Mouse (Mus musculus): Measurements from ENCODE around the gene Vmn1r231. TPM values are rescaled to one million over a fixed set of nuclear protein-coding genes. Genes with fewer than 3 reads are reported as not detected.
A peak's percentile ranks its signal among the peaks of the same experiment; 100 is the strongest.

Gene Vmn1r231
- total RNA-seq (2012; rRNA removed), result not detected in 2 replicates
- total RNA-seq (2014; rRNA removed), result not detected in 2 replicates
- polyA plus RNA-seq (2012; ENCODE audit: insufficient read length, low read depth), result not detected in 2 replicates

DNA sequence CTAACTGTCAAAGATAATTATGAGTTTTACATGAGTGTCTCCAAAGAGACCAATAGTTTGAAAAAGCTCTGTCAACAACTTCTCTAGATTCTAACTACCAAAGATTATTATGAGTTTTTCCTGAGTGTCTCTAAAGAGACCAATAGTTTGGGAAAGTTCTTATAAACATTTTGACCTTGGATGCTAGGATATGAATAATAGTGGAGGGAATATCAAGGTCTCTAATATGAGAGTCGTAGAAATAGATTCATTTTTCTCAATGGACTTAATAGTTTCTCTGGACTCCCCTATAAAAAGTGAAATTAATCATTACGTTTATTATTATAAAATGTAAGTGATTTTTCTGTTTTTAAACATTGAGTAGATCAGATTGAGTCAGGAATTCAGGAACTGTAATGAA is at the start of gene Vmn1r231:
Gene Vmn1r231 (minus strand): TSS at position 101 of the 400 bp plus-strand sequence.
- H3K4me2 ChIP-seq (ENCODE audit: insufficient read depth, low read depth, poor library complexity, severe bottlenecking), result no peak within 1 kb of the TSS
- no peaks in the 10 kb centered on the region for H3K79me2 ChIP-seq (replicated peaks; ENCODE audit: control insufficient read depth, extremely low read depth, insufficient read depth, poor library complexity, severe bottlenecking)
- dilution Hi-C loops (cut with MboI; ENCODE audit: extremely low pct_ligation_motif_present, extremely low pct_unique_long_range_greater_than_20kb, low sequenced_read_pairs) (no loop called here), in situ Hi-C loops (cut with MboI; ENCODE audit: low pct_ligation_motif_present, low pct_unique_long_range_greater_than_20kb, low sequenced_read_pairs) (no loop called here)
- H3K9me3 ChIP-seq (replicated peaks; ENCODE audit: low read length), result no peaks in the 10 kb centered on the region
- no peaks in the 10 kb centered on the region for H3K36me3 ChIP-seq (replicated peaks in 1 of 2; ENCODE audit: control insufficient read depth in 1 of 2, insufficient read depth in 1 of 2, low read length in 1 of 2)
- TF ChIP-seq MAX (IDR thresholded peaks at IDR 0.05; ENCODE audit: low read length), result no peak
- no peak within 1 kb of the TSS for H3K27ac ChIP-seq (ENCODE audit: insufficient read depth, low read depth)
- no peaks in the 10 kb centered on the region for H3K4me1 ChIP-seq (ENCODE audit: control insufficient read depth in 1 of 2, insufficient read depth in 2 of 2)
- H3K27me3 ChIP-seq (replicated peaks), result no peaks in the 10 kb centered on the region
- H3K4me3 ChIP-seq (replicated peaks in 1 of 3; ENCODE audit: low read depth in 2 of 3, low read length in 2 of 3, poor library complexity in 1 of 3), result no peak within 1 kb of the TSS
- H3K9ac ChIP-seq (ENCODE audit: insufficient read depth, low read depth), result no peak within 1 kb of the TSS
- DNase-seq (ENCODE audit: extremely low read depth), result no peak

DNA sequence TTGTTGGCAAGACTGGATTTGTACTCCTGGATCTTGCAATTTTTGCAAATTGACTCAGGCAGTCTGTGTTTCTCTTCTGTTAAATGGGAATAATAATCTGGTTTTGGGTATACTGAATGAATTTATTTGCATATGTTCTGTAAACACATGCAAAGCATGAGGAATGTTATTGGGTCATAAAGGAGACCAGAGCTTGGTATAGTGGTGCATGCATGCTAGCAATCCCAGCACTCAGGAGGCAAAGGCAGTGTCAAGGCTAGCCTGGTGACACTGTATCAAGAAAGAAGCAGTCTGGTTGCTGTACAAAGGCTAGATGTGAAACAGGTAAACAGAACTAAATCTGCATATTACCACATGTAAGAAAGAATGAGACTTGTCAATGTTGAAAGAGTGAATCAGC is 41.7 kb upstream of the Vmn1r231 start:
- H3K27ac ChIP-seq (ENCODE audit: insufficient read depth, low read depth), result no peak overlapping the region
- no peak for DNase-seq (ENCODE audit: extremely low read depth)
- peaks cover 58% of the 10 kb centered on the region for H3K79me2 ChIP-seq (replicated peaks; ENCODE audit: control insufficient read depth, extremely low read depth, insufficient read depth, poor library complexity, severe bottlenecking)
- peak overlapping the region; percentile 88 for H3K9ac ChIP-seq (ENCODE audit: insufficient read depth, low read depth)
- no peaks in the 10 kb centered on the region for H3K27me3 ChIP-seq (replicated peaks)
- TF ChIP-seq IRF4 (IDR thresholded peaks at IDR 0.05; ENCODE audit: low read depth, low read length), result no peak
- TF ChIP-seq ZMIZ1 (IDR thresholded peaks at IDR 0.05; ENCODE audit: low read depth, low read length), result no peak
- no peak for TF ChIP-seq KAT2A (IDR thresholded peaks at IDR 0.05; ENCODE audit: insufficient replicate concordance, low read length)
- no peak for TF ChIP-seq MXI1 (IDR thresholded peaks at IDR 0.05; ENCODE audit: low read depth, low read length)
- H3K4me1 ChIP-seq (ENCODE audit: control insufficient read depth in 1 of 2, insufficient read depth in 2 of 2), result peaks cover 10 to 37% of the 10 kb centered on the region in 2 experiments
- in situ Hi-C loops (cut with MboI; ENCODE audit: low pct_ligation_motif_present, low pct_unique_long_range_greater_than_20kb, low sequenced_read_pairs), result no loop called here
- dilution Hi-C loops (cut with MboI; ENCODE audit: extremely low pct_ligation_motif_present, extremely low pct_unique_long_range_greater_than_20kb, low sequenced_read_pairs), result no loop called here
- H3K4me3 ChIP-seq (replicated peaks in 1 of 3; ENCODE audit: low read depth in 2 of 3, low read length in 2 of 3, poor library complexity in 1 of 3), result peak overlapping the region; percentile 68 to 93 (median 81)
- H3K36me3 ChIP-seq (replicated peaks in 1 of 2; ENCODE audit: control insufficient read depth in 1 of 2, insufficient read depth in 1 of 2, low read length in 1 of 2), result peaks cover 7 to 28% of the 10 kb centered on the region in 2 experiments
- peak overlapping the region; percentile 86 for H3K4me2 ChIP-seq (ENCODE audit: insufficient read depth, low read depth, poor library complexity, severe bottlenecking)
- H3K9me3 ChIP-seq (replicated peaks; ENCODE audit: low read length), result no peaks in the 10 kb centered on the region

DNA sequence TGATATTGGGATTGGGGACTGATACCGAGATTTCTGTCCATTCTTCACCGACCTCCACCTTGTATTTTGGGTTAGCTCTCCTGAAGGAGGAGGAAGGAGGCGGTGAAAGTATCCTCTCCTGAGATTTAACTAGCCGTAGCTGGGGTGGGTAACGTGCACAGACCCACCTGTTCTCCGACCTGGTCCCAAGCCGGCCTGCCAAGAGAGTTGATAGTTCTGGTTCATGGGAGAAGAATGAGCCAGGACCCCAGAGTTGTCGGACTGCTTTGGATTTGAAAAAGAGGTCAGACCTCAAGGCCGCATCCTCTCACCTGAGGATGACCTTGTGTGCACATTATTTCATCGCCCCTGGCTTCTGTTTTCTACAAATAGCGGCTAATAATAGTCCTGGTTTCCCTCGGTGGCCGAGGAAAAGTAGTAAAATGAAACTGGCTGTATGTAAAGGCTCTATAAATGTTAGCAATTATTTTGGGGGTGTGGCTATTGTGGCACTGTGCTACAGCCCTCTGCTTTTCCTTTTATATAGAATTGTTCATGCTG is 41.2 kb upstream of the Vmn1r231 start:
- H3K4me1 ChIP-seq (ENCODE audit: control insufficient read depth in 1 of 2, insufficient read depth in 2 of 2), result peaks cover 10 to 37% of the 10 kb centered on the region in 2 experiments
- dilution Hi-C loops (cut with MboI; ENCODE audit: extremely low pct_ligation_motif_present, extremely low pct_unique_long_range_greater_than_20kb, low sequenced_read_pairs) (no loop called here), in situ Hi-C loops (cut with MboI; ENCODE audit: low pct_ligation_motif_present, low pct_unique_long_range_greater_than_20kb, low sequenced_read_pairs) (no loop called here)
- H3K9ac ChIP-seq (ENCODE audit: insufficient read depth, low read depth), result peak overlapping the region; percentile 88
- peaks cover 3 to 22% of the 10 kb centered on the region in 2 experiments for H3K36me3 ChIP-seq (replicated peaks in 1 of 2; ENCODE audit: control insufficient read depth in 1 of 2, insufficient read depth in 1 of 2, low read length in 1 of 2)
- H3K27me3 ChIP-seq (replicated peaks), result no peaks in the 10 kb centered on the region
- no peak overlapping the region for H3K27ac ChIP-seq (ENCODE audit: insufficient read depth, low read depth)
- TF ChIP-seq TCF12 (IDR thresholded peaks at IDR 0.05; ENCODE audit: low read depth, low read length) (no peak), IRF4 (IDR thresholded peaks at IDR 0.05; ENCODE audit: low read depth, low read length) (no peak), UBTF (IDR thresholded peaks at IDR 0.05; ENCODE audit: low read depth, low read length) (no peak), NELFE (IDR thresholded peaks at IDR 0.05; ENCODE audit: low read depth, low read length) (no peak), SMC3 (IDR thresholded peaks at IDR 0.05; ENCODE audit: low read depth, low read length) (no peak), ZKSCAN1 (IDR thresholded peaks at IDR 0.05; ENCODE audit: borderline replicate concordance, low read depth, low read length) (no peak), CHD2 (IDR thresholded peaks at IDR 0.05; ENCODE audit: low read length) (no peak), MXI1 (IDR thresholded peaks at IDR 0.05; ENCODE audit: low read depth, low read length) (no peak), ZNF384 (IDR thresholded peaks at IDR 0.05; ENCODE audit: low read depth, low read length) (no peak), POLR2AphosphoS2 (IDR thresholded peaks at IDR 0.05; ENCODE audit: low read depth, low read length) (no peak), CHD1 (IDR thresholded peaks at IDR 0.05; ENCODE audit: low read depth, low read length) (no peak), CTCF (conservative IDR thresholded peaks at IDR 0.05 in 1 of 2, IDR thresholded peaks at IDR 0.05 in 1 of 2; ENCODE audit: low read depth in 2 of 2, low read length in 2 of 2) (no peak), JUN (IDR thresholded peaks at IDR 0.05; ENCODE audit: insufficient read depth, low read depth, low read length) (no peak), GABPA (IDR thresholded peaks at IDR 0.05; ENCODE audit: insufficient replicate concordance, low read depth, low read length) (no peak), ELF1 (IDR thresholded peaks at IDR 0.05; ENCODE audit: low read depth, low read length) (no peak)
- H3K9me3 ChIP-seq (replicated peaks; ENCODE audit: low read length), result no peaks in the 10 kb centered on the region
- H3K79me2 ChIP-seq (replicated peaks; ENCODE audit: control insufficient read depth, extremely low read depth, insufficient read depth, poor library complexity, severe bottlenecking), result peaks cover 54% of the 10 kb centered on the region
- peak; percentile 8 for DNase-seq (ENCODE audit: extremely low read depth)
- peak overlapping the region; percentile 68 to 93 (median 81) for H3K4me3 ChIP-seq (replicated peaks in 1 of 3; ENCODE audit: low read depth in 2 of 3, low read length in 2 of 3, poor library complexity in 1 of 3)
- H3K4me2 ChIP-seq (ENCODE audit: insufficient read depth, low read depth, poor library complexity, severe bottlenecking), result peak overlapping the region; percentile 86

Measured in CH12.LX (cell line).